Mouse (Mus musculus) kidney, adult 2 months (tissue): ENCODE measurements around the gene Slc6a15.

Experiments
- CTCF ChIP-seq: fragments of 200-500 bp; conservative IDR thresholded peaks from 2 replicates; pipeline ENCODE4 v1.5.1; 2011; ENCODE audit warnings: low read depth, mild to moderate bottlenecking, control low read depth, low read length, moderate library complexity, mixed read lengths; ENCODE audit not compliant: insufficient read depth, insufficient read length
- POLR2A ChIP-seq: fragments of 200-500 bp; IDR thresholded peaks from one replicate; pipeline ENCODE4 v1.6.1; 2011; ENCODE audit warnings: low read depth, low read length, control low read depth

GRCm38 (mm10) chr10:103402171-103402570 lies 34.6 kb downstream of the Slc6a15 start:
- no peak; the same call in 1 of the 2 replicates for TF ChIP-seq CTCF
- no peak for TF ChIP-seq POLR2A
